Mouse (Mus musculus): ENCODE measurements around the gene Itga1. TPM values are rescaled to one million over a fixed set of nuclear protein-coding genes. Genes with fewer than 3 reads are reported as not detected.
A peak's percentile ranks its signal among the peaks of the same experiment; 100 is the strongest.

Itga1 gene
- polyA plus RNA-seq, 1 experiment from 2014 or later = 22.0 TPM

DNA sequence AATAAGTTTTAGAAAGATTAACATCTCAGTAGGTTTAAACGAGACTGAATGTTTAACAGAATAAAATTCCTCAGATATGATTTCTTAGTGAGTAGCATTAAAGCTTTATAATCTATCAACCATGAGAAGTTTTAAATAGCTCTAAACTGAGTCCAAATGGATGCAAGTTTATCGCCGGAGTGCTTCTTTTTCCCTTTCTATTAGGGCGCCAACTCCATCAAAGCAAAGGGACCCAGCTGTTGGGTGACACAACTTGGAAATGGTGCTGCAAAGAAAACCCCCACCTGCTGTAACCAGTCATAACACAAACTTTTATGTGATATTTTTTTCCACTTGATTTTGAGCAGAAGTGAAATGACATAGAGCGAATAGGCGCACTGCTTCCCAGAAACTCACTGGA lies 29.4 kb downstream of the Itga1 start:
- no peak overlapping the region for H3K4me3 ChIP-seq (ENCODE audit: low read depth, low read length)
- no peaks in the 10 kb centered on the region for H3K9me3 ChIP-seq (ENCODE audit: low read length)
- H3K4me2 ChIP-seq (replicated peaks; ENCODE audit: low read depth, low read length) = no peak overlapping the region
- no peak for ATAC-seq
- no peak overlapping the region for H3K27ac ChIP-seq (ENCODE audit: low read length)
- no peak overlapping the region for H3K9ac ChIP-seq (replicated peaks; ENCODE audit: low read depth)
- peak; percentile 35 for DNase-seq (ENCODE audit: low spot score)
- no peak for TF ChIP-seq EP300 (IDR thresholded peaks at IDR 0.05)
- TF ChIP-seq CTCF (IDR thresholded peaks at IDR 0.05) = no peak
- H3K36me3 ChIP-seq (ENCODE audit: insufficient read depth, low read length) = no peaks in the 10 kb centered on the region
- 63% methylated on average over 6 of the region's 6 CpGs for WGBS
- no peaks in the 10 kb centered on the region; the same call in 1 of the 2 replicates for H3K4me1 ChIP-seq (ENCODE audit: insufficient read depth, low read depth, low read length)
- H3K27me3 ChIP-seq (replicated peaks; ENCODE audit: insufficient read depth, low read length) = no peaks in the 10 kb centered on the region

DNA sequence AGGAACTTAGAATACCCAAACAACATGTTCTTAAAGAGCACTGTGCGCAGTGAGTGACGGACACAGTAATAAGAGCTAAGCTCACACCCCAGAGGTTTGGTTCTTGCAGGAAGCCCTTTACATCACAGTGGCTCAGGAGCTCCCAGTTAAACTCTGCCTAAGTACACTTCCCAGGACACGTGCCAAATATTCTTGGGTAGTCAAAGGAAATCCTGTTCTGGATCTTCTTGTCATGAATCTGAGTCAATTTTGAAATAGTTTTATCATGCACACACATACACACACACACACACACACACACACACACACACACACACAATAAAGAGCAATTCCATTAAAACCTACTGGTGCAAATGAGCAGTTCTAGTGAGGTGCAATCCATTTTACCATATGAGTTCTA lies 30.3 kb downstream of the Itga1 start:
- no peaks in the 10 kb centered on the region for H3K27me3 ChIP-seq (replicated peaks; ENCODE audit: insufficient read depth, low read length)
- no peak for ATAC-seq
- H3K9ac ChIP-seq (replicated peaks; ENCODE audit: low read depth) = no peak overlapping the region
- no peak for DNase-seq (ENCODE audit: low spot score)
- TF ChIP-seq EP300 (IDR thresholded peaks at IDR 0.05) = no peak
- TF ChIP-seq CTCF (IDR thresholded peaks at IDR 0.05) = no peak
- no peak overlapping the region for H3K4me2 ChIP-seq (replicated peaks; ENCODE audit: low read depth, low read length)
- no peak overlapping the region for H3K4me3 ChIP-seq (ENCODE audit: low read depth, low read length)
- no peaks in the 10 kb centered on the region for H3K9me3 ChIP-seq (ENCODE audit: low read length)
- no peaks in the 10 kb centered on the region for H3K36me3 ChIP-seq (ENCODE audit: insufficient read depth, low read length)
- H3K27ac ChIP-seq (ENCODE audit: low read length) = no peak overlapping the region
- WGBS = 60% methylated on average over 3 of the region's 3 CpGs
- no peaks in the 10 kb centered on the region for H3K4me1 ChIP-seq (ENCODE audit: insufficient read depth, low read depth, low read length)

DNA sequence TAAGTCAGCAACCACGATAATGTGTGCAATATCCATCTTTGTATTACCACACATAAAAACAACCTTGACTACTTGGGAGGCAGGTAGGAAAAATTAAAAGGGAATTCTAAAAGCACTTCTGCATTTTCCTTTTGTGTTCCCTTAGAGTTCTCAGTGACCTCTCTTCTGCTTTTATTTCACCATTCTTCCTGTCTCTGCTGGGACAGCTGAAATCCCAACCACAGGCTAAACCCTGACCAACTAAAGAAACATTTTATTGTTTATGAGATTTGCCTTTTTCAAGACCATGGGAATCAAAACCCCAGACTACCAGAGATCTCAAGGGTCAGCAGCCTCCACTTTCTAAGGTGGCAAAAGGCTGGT lies 33.8 kb downstream of the Itga1 start:
- H3K9ac ChIP-seq (replicated peaks; ENCODE audit: low read depth) = no peak overlapping the region
- H3K9me3 ChIP-seq (ENCODE audit: low read length) = no peaks in the 10 kb centered on the region
- DNase-seq (ENCODE audit: low spot score) (no peak), ATAC-seq (no peak)
- TF ChIP-seq CTCF (IDR thresholded peaks at IDR 0.05) = no peak
- 81% methylated on average over 1 of the region's 1 CpGs for WGBS
- no peaks in the 10 kb centered on the region for H3K27me3 ChIP-seq (replicated peaks; ENCODE audit: insufficient read depth, low read length)
- no peak overlapping the region for H3K4me3 ChIP-seq (ENCODE audit: low read depth, low read length)
- H3K4me1 ChIP-seq (ENCODE audit: insufficient read depth, low read depth, low read length) = no peaks in the 10 kb centered on the region
- no peak overlapping the region for H3K4me2 ChIP-seq (replicated peaks; ENCODE audit: low read depth, low read length)
- no peak overlapping the region for H3K27ac ChIP-seq (ENCODE audit: low read length)
- H3K36me3 ChIP-seq (ENCODE audit: insufficient read depth, low read length) = no peaks in the 10 kb centered on the region

DNA sequence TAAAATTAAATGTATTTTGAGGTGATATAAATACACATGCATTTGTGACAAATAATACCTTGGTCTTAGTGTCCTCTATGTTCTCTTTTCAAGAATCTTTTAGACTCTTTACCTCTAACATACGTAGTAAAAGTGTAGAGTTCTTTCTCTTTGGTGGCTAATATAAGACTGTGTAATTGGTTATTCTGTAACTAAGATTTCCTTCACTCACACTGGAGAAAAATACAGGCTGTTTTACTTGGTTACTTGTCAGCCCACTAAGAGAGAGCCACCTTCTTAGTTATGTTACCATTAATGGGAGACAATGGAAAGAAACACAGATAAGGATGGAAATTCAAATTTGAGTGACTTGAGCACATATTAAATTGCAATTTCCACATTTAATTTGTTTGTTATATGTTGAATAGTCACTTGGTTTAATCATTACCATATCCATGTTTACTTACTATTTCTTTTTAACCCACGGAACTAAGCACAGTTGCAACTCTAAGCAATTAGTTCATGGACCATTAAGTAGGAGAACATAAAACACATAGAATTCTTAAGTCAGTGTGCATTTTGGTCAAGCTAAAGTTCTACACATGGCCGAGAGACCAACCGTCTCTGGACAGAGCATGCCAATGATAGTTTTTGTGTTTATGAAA lies 34.3 kb downstream of the Itga1 start:
- no peaks in the 10 kb centered on the region for H3K9me3 ChIP-seq (ENCODE audit: low read length)
- 90% methylated on average over 4 of the region's 4 CpGs for WGBS
- no peak overlapping the region for H3K9ac ChIP-seq (replicated peaks; ENCODE audit: low read depth)
- no peak for ATAC-seq
- TF ChIP-seq EP300 (IDR thresholded peaks at IDR 0.05) = no peak
- TF ChIP-seq CTCF (IDR thresholded peaks at IDR 0.05) = no peak
- H3K27me3 ChIP-seq (replicated peaks; ENCODE audit: insufficient read depth, low read length) = no peaks in the 10 kb centered on the region
- no peak overlapping the region for H3K27ac ChIP-seq (ENCODE audit: low read length)
- H3K4me2 ChIP-seq (replicated peaks; ENCODE audit: low read depth, low read length) = no peak overlapping the region
- no peaks in the 10 kb centered on the region for H3K36me3 ChIP-seq (ENCODE audit: insufficient read depth, low read length)
- H3K4me1 ChIP-seq (ENCODE audit: insufficient read depth, low read depth, low read length) = no peaks in the 10 kb centered on the region
- H3K4me3 ChIP-seq (ENCODE audit: low read depth, low read length) = no peak overlapping the region
- no peak for DNase-seq (ENCODE audit: low spot score)

DNA sequence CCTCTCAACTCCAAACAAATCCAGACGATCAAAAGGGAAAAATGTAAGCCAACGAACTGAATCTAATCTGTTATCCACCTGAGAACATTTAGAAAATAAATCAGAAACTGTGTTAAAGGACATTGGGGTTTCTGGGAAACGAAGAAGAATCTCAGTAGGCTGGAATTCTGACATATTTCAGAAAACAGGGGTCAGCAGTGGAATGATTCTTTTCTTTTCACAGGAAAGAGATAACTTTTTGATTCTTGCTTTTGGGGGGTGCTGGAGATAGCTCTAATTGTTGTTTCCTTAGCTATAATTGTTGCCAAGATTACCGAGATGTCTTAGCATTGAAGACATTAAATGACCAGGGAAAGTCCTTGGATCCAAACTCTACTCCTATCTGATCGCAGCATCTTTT lies 44.2 kb downstream of the Itga1 start:
- Histone ChIP-seq H3K4me3 (ENCODE audit: low read depth, low read length) (no peak overlapping the region), H3K27me3 (replicated peaks; ENCODE audit: insufficient read depth, low read length) (no peaks in the 10 kb centered on the region), H3K27ac (ENCODE audit: low read length) (no peak overlapping the region), H3K4me2 (replicated peaks; ENCODE audit: low read depth, low read length) (no peak overlapping the region), H3K9ac (replicated peaks; ENCODE audit: low read depth) (no peak overlapping the region), H3K4me1 (ENCODE audit: insufficient read depth, low read depth, low read length) (peaks cover 3% of the 10 kb centered on the region; the same call in 1 of the 2 replicates), H3K36me3 (ENCODE audit: insufficient read depth, low read length) (no peaks in the 10 kb centered on the region), H3K9me3 (ENCODE audit: low read length) (no peaks in the 10 kb centered on the region)
- 71% methylated on average over 5 of the region's 5 CpGs for WGBS
- TF ChIP-seq EP300 (IDR thresholded peaks at IDR 0.05) = no peak
- TF ChIP-seq CTCF (IDR thresholded peaks at IDR 0.05) = no peak
- no peak for DNase-seq (ENCODE audit: low spot score)
- no peak for ATAC-seq

DNA sequence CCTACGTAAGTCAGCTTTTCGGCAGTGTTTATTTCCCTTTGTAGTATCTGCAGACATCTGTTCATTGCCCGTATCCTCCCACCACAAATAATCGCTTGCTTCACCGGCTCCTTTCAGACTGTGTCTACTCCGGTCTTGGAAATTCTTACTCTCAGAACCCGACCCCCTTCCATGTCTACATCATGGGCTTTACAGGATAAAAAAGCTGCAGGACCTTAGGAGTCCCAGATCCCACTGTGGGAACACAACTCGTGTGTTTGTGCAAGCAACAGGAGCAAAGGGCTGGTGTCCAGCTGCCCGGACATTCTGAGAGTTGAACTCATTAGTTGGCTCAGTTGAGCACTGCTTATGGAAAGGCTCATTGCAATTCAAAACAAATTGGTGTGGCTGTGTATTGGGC lies 47.0 kb downstream of the Itga1 start:
- H3K27ac ChIP-seq (ENCODE audit: low read length) = 0 out of 2 replicates have a peak overlapping the region, but pooled peaks have one; percentile 27
- peaks cover 3% of the 10 kb centered on the region; the same call in 1 of the 2 replicates for H3K4me1 ChIP-seq (ENCODE audit: insufficient read depth, low read depth, low read length)
- no peak for DNase-seq (ENCODE audit: low spot score)
- H3K36me3 ChIP-seq (ENCODE audit: insufficient read depth, low read length) = no peaks in the 10 kb centered on the region
- WGBS = 16% methylated on average over 9 of the region's 9 CpGs
- peak; percentile 15; the same call in 1 of the 2 replicates for ATAC-seq
- H3K9ac ChIP-seq (replicated peaks; ENCODE audit: low read depth) = no peak overlapping the region
- H3K27me3 ChIP-seq (replicated peaks; ENCODE audit: insufficient read depth, low read length) = no peaks in the 10 kb centered on the region
- H3K4me3 ChIP-seq (ENCODE audit: low read depth, low read length) = no peak overlapping the region
- H3K9me3 ChIP-seq (ENCODE audit: low read length) = no peaks in the 10 kb centered on the region
- TF ChIP-seq EP300 (IDR thresholded peaks at IDR 0.05) (no peak), CTCF (IDR thresholded peaks at IDR 0.05) (no peak)
- H3K4me2 ChIP-seq (replicated peaks; ENCODE audit: low read depth, low read length) = peak overlapping the region; percentile 42

DNA sequence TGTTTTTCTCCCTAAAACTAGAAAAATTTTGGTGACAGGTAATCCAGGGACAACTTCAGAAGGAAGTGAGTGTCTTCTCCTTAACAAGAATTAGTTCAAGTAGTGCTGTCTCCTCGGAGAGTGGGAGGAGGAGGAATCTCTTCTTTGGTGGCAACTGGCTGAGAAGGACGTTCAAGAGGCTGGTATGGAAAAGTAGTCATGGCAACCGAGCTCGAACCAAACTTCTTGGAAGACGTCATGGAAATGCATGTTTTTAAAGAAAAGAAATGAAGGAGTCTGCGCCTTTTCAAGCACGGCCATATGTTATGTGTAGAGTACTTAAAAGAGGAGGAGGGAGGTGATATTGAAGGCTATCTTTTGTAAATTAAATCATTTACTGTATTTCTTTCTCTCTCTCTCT lies 49.2 kb downstream of the Itga1 start:
- H3K27me3 ChIP-seq (replicated peaks; ENCODE audit: insufficient read depth, low read length) = no peaks in the 10 kb centered on the region
- no peak overlapping the region for H3K9ac ChIP-seq (replicated peaks; ENCODE audit: low read depth)

More for the DNA sequence above, 49.2 kb downstream of the Itga1 start:
- Histone ChIP-seq H3K4me3 (ENCODE audit: low read depth, low read length) (no peak overlapping the region), H3K4me2 (replicated peaks; ENCODE audit: low read depth, low read length) (no peak overlapping the region), H3K27ac (ENCODE audit: low read length) (no peak overlapping the region), H3K9me3 (ENCODE audit: low read length) (no peaks in the 10 kb centered on the region), H3K36me3 (ENCODE audit: insufficient read depth, low read length) (no peaks in the 10 kb centered on the region), H3K4me1 (ENCODE audit: insufficient read depth, low read depth, low read length) (peaks cover 3% of the 10 kb centered on the region; the same call in 1 of the 2 replicates)
- no peak for ATAC-seq
- TF ChIP-seq EP300 (IDR thresholded peaks at IDR 0.05) (no peak), CTCF (IDR thresholded peaks at IDR 0.05) (no peak)
- no peak for DNase-seq (ENCODE audit: low spot score)
- 58% methylated on average over 7 of the region's 7 CpGs for WGBS
